Comparison of ENCODE assay signal across 30 mouse cellular contexts in the genomic region with DNA sequence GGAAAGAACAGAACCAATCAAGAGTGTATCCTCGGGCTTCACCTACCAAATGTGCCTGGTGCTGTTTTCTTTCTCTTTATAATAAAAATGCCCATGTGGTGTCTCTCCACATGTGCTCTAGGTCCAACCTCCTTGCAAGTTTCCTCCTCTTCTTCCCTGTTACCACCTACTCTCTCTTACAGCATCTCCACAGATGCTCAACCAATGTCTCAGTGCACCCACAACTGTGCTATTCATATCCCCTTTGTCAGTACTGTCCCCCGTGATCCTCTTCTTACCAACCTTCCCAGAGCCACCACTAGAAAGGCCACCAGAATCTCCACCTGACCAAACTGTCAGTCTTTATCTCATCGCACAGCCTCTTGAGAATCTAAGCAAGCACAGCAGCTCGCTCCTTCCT.
DNase-seq lines count a peak whose midpoint lies in the region; ATAC-seq and TF ChIP-seq lines count a peak whose summit lies in the region.
"Had no signal": no experiment of that assay in that cellular context is flagged by ENCODE, and none has a peak within 500 bp of the region (broad histone marks: within the 10 kb centered on the region; RNA-seq: fewer than 3 reads in every experiment).

No protein-coding gene starts in this region.

- WGBS in forebrain, embryonic 11.5 days = 87% methylated on average over 4 of the region's 4 CpGs
- 92% methylated on average over 4 of the region's 4 CpGs for WGBS in forebrain, embryonic 16.5 days
- WGBS in lung, adult 2 months = 80% methylated on average over 4 of the region's 4 CpGs

- H3K27me3 ChIP-seq in forebrain, embryonic 11.5 days (ENCODE audit: control insufficient read depth, insufficient read depth, low read length) = no peaks in the 10 kb centered on the region
- no peaks in the 10 kb centered on the region for H3K27me3 ChIP-seq in forebrain, embryonic 16.5 days (replicated peaks; ENCODE audit: control insufficient read depth, insufficient read depth, low read length)
- H3K27me3 ChIP-seq: embryonic facial prominence, embryonic 13.5 days; forebrain, embryonic 13.5 days; heart, embryonic 12.5 days; heart, embryonic 15.5 days had no signal

- H3K9ac ChIP-seq in forebrain, embryonic 11.5 days (ENCODE audit: low read length) = no peak overlapping the region
- no peak overlapping the region for H3K9ac ChIP-seq in forebrain, embryonic 16.5 days (replicated peaks; ENCODE audit: low read depth, low read length)
- H3K9ac ChIP-seq: embryonic facial prominence, embryonic 13.5 days; forebrain, embryonic 13.5 days; forebrain, postnatal 0 days; heart, embryonic 12.5 days; heart, embryonic 15.5 days; hindbrain, embryonic 13.5 days had no signal

- H3K4me3 ChIP-seq in forebrain, embryonic 11.5 days (ENCODE audit: low read depth, low read length) = no peak overlapping the region
- H3K4me3 ChIP-seq in forebrain, embryonic 16.5 days (replicated peaks; ENCODE audit: low read length) = no peak overlapping the region
- no peak overlapping the region for H3K4me3 ChIP-seq in lung, adult 2 months (replicated peaks; ENCODE audit: extremely low read depth, low read depth, low read length)
- H3K4me3 ChIP-seq: embryonic facial prominence, embryonic 10.5 days; embryonic facial prominence, embryonic 13.5 days; erythroblast, embryonic 14.5 days; forebrain, embryonic 13.5 days; heart, embryonic 12.5 days; heart, embryonic 15.5 days; hindbrain, embryonic 10.5 days; hindbrain, embryonic 13.5 days had no signal

- no peaks in the 10 kb centered on the region for H3K4me1 ChIP-seq in forebrain, embryonic 11.5 days (replicated peaks; ENCODE audit: control insufficient read depth, insufficient read depth, low read length)
- no peaks in the 10 kb centered on the region for H3K4me1 ChIP-seq in forebrain, embryonic 16.5 days (replicated peaks; ENCODE audit: control insufficient read depth, insufficient read depth, low read length)
- H3K4me1 ChIP-seq in lung, adult 2 months (ENCODE audit: control insufficient read depth, insufficient read depth, low read length) = no peaks in the 10 kb centered on the region
- H3K4me1 ChIP-seq: forebrain, embryonic 13.5 days; heart, embryonic 12.5 days; heart, embryonic 15.5 days; hindbrain, embryonic 10.5 days; hindbrain, embryonic 13.5 days had no signal

- H3K4me2 ChIP-seq in forebrain, embryonic 11.5 days (ENCODE audit: low read depth, low read length, severe bottlenecking) = no peak overlapping the region
- H3K4me2 ChIP-seq in forebrain, embryonic 16.5 days (ENCODE audit: low read length) = no peak overlapping the region
- H3K4me2 ChIP-seq: embryonic facial prominence, embryonic 13.5 days; forebrain, embryonic 13.5 days; heart, embryonic 12.5 days; heart, embryonic 15.5 days; hindbrain, embryonic 13.5 days had no signal

- TF ChIP-seq CTCF in lung, adult 2 months (IDR thresholded peaks at IDR 0.05; ENCODE audit: insufficient read depth, low read length) = no peak

- H3K27ac ChIP-seq in forebrain, embryonic 11.5 days (ENCODE audit: low read depth, low read length) = no peak overlapping the region
- no peak overlapping the region for H3K27ac ChIP-seq in forebrain, embryonic 16.5 days (ENCODE audit: low read length)
- H3K27ac ChIP-seq: embryonic facial prominence, embryonic 10.5 days; embryonic facial prominence, embryonic 13.5 days; forebrain, embryonic 13.5 days; heart, embryonic 15.5 days; hindbrain, embryonic 10.5 days; hindbrain, embryonic 13.5 days had no signal

- TF ChIP-seq POLR2A in lung, adult 2 months (IDR thresholded peaks at IDR 0.05; ENCODE audit: borderline replicate concordance, extremely low read depth, low read depth, low read length) = no peak

- H3K36me3 ChIP-seq in forebrain, embryonic 11.5 days (ENCODE audit: control insufficient read depth, insufficient read depth, low read length) = no peaks in the 10 kb centered on the region
- H3K36me3 ChIP-seq in forebrain, embryonic 16.5 days (ENCODE audit: control insufficient read depth, insufficient read depth) = no peaks in the 10 kb centered on the region
- H3K36me3 ChIP-seq: embryonic facial prominence, embryonic 10.5 days; embryonic facial prominence, embryonic 13.5 days; heart, embryonic 12.5 days; heart, embryonic 15.5 days; hindbrain, embryonic 10.5 days had no signal

- no peaks in the 10 kb centered on the region for H3K9me3 ChIP-seq in forebrain, embryonic 11.5 days (ENCODE audit: control insufficient read depth, low read length)
- H3K9me3 ChIP-seq in forebrain, embryonic 16.5 days (ENCODE audit: control insufficient read depth, low read length) = no peaks in the 10 kb centered on the region
- H3K9me3 ChIP-seq: embryonic facial prominence, embryonic 10.5 days; embryonic facial prominence, embryonic 13.5 days; forebrain, embryonic 13.5 days; heart, embryonic 12.5 days; heart, embryonic 15.5 days; hindbrain, embryonic 10.5 days; hindbrain, embryonic 13.5 days had no signal

- DNase-seq in forebrain, embryonic 11.5 days (ENCODE audit: low spot score) = peak; percentile 33
- DNase-seq in left cerebral cortex, adult 18-20 months (ENCODE audit: low spot score in 2 of 2) = peak; percentile 26 to 45
- DNase-seq in left cerebral cortex, adult 11 months (ENCODE audit: low spot score) = no peak
- DNase-seq in right cerebral cortex, adult 18-20 months = peak; percentile 63
- no peak for DNase-seq in right cerebral cortex, postnatal 25 days
- peak; percentile 43 to 45 for DNase-seq in left cerebral cortex, postnatal 36 days (ENCODE audit: low spot score in 2 of 2)
- no peak for DNase-seq in lung, adult 2 months
- DNase-seq: adrenal gland, adult 8-10 months; adrenal gland, postnatal 36 days; cerebellum, adult 11 months; cerebellum, adult 2 months; cerebellum, adult 9-11 months; cerebellum, postnatal 25 days; embryo, embryonic 11 days; forebrain, postnatal 0 days; gastrocnemius, postnatal 25 days; heart, adult 18-20 months; heart, postnatal 10 days; heart, postnatal 36 days had no signal

- no peak for ATAC-seq in forebrain, embryonic 11.5 days (replicated peaks; ENCODE audit: low FRiP score)
- ATAC-seq in forebrain, embryonic 16.5 days = no peak
- ATAC-seq: activated CD4-positive, CD25-positive, alpha-beta regulatory T cell, adult 4 months; forebrain, embryonic 13.5 days; forebrain, postnatal 0 days; hindbrain, embryonic 16.5 days had no signal

- intact Hi-C loops in left cerebral cortex, postnatal 36 days (cut with DNase I) = no loop called here

Comparison
In these comparisons a context has a peak if more than half of its experiments do, and no peak if none do; other contexts are left out.
1. DNase-seq: peak in forebrain, embryonic 11.5 days (single experiment), left cerebral cortex, adult 18-20 months (2 of 2), right cerebral cortex, adult 18-20 months (single experiment) and left cerebral cortex, postnatal 36 days (2 of 2); none in left cerebral cortex, adult 11 months (single experiment), right cerebral cortex, postnatal 25 days (single experiment) and lung, adult 2 months (single experiment).